Mouse (Mus musculus): ENCODE data around the gene 4930435E12Rik. TPM values are rescaled to one million over a fixed set of nuclear protein-coding genes. Genes with fewer than 3 reads are reported as not detected.

Gene 4930435E12Rik
- polyA plus RNA-seq, 1 experiment = not detected

DNA sequence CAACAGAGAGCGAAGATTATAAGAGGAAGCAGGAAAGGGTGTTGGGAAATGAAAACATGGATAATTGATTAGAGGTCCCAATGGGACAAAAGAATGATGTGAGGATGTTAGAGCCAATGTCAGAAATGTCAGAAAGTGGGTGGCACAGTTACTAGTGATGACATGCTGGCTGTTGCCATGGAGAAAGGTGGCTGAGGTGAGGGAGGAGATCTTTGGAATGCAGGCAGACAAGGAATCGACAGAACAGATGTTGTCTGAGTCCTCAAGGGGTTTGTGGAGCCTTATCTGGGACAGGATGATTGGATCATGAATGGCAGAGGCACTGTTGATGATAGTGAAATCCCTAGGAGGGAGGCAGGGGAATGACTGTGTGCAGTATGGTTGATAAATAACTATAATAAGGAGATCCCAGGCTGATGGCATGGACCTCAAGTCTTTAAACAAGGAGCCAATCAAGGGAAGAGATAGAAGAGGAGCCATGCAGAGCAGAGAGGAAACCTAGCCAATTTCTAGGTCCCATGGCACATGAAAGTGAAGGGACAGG is 46.0 kb downstream of the 4930435E12Rik start:
- Histone ChIP-seq H3K4me3 (ENCODE audit: insufficient read depth, low read depth, low read length) (no peak overlapping the region), H3K27me3 (replicated peaks; ENCODE audit: control insufficient read depth, insufficient read depth, low read length) (no peaks in the 10 kb centered on the region), H3K36me3 (ENCODE audit: control insufficient read depth, insufficient read depth, low read length) (no peaks in the 10 kb centered on the region), H3K27ac (ENCODE audit: insufficient read depth, low read depth, low read length) (no peak overlapping the region), H3K4me1 (ENCODE audit: control insufficient read depth, insufficient read depth, low read length) (no peaks in the 10 kb centered on the region)
- WGBS = 51% methylated on average over 2 of the region's 2 CpGs
- DNase-seq = no peak
- no peak for TF ChIP-seq POLR2A (IDR thresholded peaks at IDR 0.05; ENCODE audit: low read depth, low read length)
- no peak for TF ChIP-seq CTCF (conservative IDR thresholded peaks at IDR 0.05; ENCODE audit: insufficient read depth, insufficient read length, low read depth, low read length)

DNA sequence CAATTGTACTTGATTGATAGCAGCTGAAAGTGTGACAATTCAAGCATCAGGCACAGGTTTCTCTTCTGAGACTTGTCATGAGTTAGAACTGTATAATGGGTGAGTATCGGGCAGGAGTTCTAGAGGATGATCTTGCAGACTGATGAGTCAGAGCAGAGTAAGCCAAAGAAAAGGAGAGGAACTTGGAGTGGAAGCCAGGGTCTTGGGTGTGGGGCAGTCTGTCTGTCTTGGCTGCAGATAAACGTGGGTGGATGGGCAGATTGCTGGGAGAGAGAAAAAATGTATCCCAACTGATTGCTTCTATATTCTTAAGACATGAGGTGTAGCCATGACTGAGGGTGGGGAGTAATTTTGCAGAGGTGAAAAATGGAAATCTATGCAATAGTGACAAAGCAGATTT is 46.6 kb downstream of the 4930435E12Rik start:
- no peaks in the 10 kb centered on the region for H3K4me1 ChIP-seq (ENCODE audit: control insufficient read depth, insufficient read depth, low read length)
- DNase-seq = no peak
- H3K27ac ChIP-seq (ENCODE audit: insufficient read depth, low read depth, low read length) = no peak overlapping the region
- no peaks in the 10 kb centered on the region for H3K27me3 ChIP-seq (replicated peaks; ENCODE audit: control insufficient read depth, insufficient read depth, low read length)
- WGBS = 68% methylated on average over 2 of the region's 2 CpGs
- H3K4me3 ChIP-seq (ENCODE audit: insufficient read depth, low read depth, low read length) = no peak overlapping the region
- no peaks in the 10 kb centered on the region for H3K36me3 ChIP-seq (ENCODE audit: control insufficient read depth, insufficient read depth, low read length)
- TF ChIP-seq POLR2A (IDR thresholded peaks at IDR 0.05; ENCODE audit: low read depth, low read length) (no peak), CTCF (conservative IDR thresholded peaks at IDR 0.05; ENCODE audit: insufficient read depth, insufficient read length, low read depth, low read length) (no peak)

DNA sequence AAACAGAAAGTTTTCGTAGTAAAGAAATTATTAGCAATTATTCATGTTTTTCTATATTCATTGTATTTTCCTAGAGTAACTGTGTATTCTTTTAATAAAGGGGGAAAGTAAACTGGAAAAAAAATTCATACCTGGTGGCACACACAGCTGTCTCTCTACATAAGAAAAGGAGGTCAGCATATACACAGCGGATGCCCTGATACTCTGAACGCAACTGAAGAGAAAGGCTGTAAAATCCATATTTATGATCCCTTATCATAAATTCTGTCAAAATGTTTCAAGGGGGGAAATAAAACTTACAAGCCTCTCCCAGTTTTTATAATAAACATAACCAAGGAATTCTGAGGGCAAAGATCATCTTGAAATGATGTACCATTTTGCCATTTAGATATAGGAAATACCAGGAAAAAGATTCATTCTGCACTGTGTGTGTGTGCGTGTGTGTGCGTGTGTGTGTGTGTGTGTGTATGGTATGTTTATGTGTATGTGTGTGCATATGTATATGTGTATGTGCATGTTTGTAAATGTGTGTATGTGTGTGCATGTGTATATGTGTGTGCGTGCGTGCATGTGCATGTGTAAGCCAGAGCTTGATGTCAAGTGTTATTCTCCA is 47.5 kb downstream of the 4930435E12Rik start:
- no peaks in the 10 kb centered on the region for H3K4me1 ChIP-seq (ENCODE audit: control insufficient read depth, insufficient read depth, low read length)
- DNase-seq = no peak
- H3K27me3 ChIP-seq (replicated peaks; ENCODE audit: control insufficient read depth, insufficient read depth, low read length) = no peaks in the 10 kb centered on the region
- WGBS = 88% methylated on average over 7 of the region's 7 CpGs
- no peak overlapping the region for H3K27ac ChIP-seq (ENCODE audit: insufficient read depth, low read depth, low read length)
- TF ChIP-seq POLR2A (IDR thresholded peaks at IDR 0.05; ENCODE audit: low read depth, low read length) = no peak
- TF ChIP-seq CTCF (conservative IDR thresholded peaks at IDR 0.05; ENCODE audit: insufficient read depth, insufficient read length, low read depth, low read length) = no peak
- no peaks in the 10 kb centered on the region for H3K36me3 ChIP-seq (ENCODE audit: control insufficient read depth, insufficient read depth, low read length)
- H3K4me3 ChIP-seq (ENCODE audit: insufficient read depth, low read depth, low read length) = no peak overlapping the region

DNA sequence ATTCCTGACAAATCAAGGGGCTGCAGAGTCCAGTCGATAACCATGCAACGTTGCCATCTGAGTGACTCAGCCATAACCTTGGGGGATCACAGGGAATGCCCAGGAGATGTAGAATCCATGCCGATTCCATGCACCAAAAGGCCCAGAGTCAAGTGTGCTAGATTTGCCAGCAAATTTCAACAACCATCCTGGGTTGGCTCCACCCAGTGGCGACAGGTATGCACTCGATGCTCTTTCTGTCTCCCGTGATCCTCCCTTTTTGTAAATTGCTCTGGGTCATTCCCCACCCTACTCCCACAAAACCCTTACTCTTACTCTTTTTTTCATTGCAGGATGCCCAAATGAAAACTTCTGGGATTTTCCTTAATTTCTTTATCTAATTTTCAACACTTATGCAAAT is 52.2 kb downstream of the 4930435E12Rik start:
- DNase-seq = no peak
- Histone ChIP-seq H3K4me3 (ENCODE audit: insufficient read depth, low read depth, low read length) (no peak overlapping the region), H3K4me1 (ENCODE audit: control insufficient read depth, insufficient read depth, low read length) (no peaks in the 10 kb centered on the region), H3K27me3 (replicated peaks; ENCODE audit: control insufficient read depth, insufficient read depth, low read length) (no peaks in the 10 kb centered on the region), H3K27ac (ENCODE audit: insufficient read depth, low read depth, low read length) (no peak overlapping the region), H3K36me3 (ENCODE audit: control insufficient read depth, insufficient read depth, low read length) (no peaks in the 10 kb centered on the region)
- 55% methylated on average over 6 of the region's 6 CpGs for WGBS
- peak; percentile 34; the same call in 1 of the 2 replicates for TF ChIP-seq CTCF (conservative IDR thresholded peaks at IDR 0.05; ENCODE audit: insufficient read depth, insufficient read length, low read depth, low read length)
- TF ChIP-seq POLR2A (IDR thresholded peaks at IDR 0.05; ENCODE audit: low read depth, low read length) = no peak

DNA sequence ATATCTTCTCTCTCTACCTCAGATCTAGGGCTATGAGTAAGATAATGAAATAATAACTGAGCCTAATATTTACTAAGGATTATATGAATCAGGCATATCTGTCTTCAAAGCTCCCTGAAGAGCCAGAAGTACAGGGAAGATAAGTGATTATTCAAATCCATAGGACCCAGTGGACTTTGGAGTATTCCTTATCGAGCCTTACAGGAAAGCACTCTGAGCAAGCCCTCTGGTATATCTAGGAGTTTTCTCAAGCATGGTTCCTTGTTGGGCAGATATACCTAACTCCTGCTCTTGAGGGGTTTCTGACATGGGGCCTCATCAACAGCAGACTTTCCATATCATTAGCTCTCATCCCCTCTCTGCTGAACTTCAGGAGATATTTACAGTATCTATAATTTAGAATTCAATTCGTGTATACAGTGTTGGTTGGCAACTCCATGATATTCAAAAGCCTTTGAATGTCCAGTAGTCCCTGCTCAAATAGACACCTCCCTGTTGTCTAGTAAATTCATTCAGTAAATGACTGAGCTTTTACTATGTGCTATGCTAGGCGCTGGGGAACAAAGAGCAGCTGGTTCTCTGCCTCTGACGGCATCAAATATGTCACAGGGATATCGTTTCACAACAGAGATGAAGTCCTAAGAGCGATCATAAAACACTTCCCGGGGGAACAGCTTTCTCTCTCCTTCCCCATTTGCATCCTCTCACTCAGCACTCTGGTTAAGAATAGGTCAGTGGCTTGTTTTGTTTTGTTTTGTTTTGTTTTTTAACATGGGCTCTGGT is 53.4 kb downstream of the 4930435E12Rik start:
- 45% methylated on average over 7 of the region's 7 CpGs for WGBS
- no peaks in the 10 kb centered on the region for H3K4me1 ChIP-seq (ENCODE audit: control insufficient read depth, insufficient read depth, low read length)
- DNase-seq = no peak
- no peaks in the 10 kb centered on the region for H3K27me3 ChIP-seq (replicated peaks; ENCODE audit: control insufficient read depth, insufficient read depth, low read length)
- H3K4me3 ChIP-seq (ENCODE audit: insufficient read depth, low read depth, low read length) = no peak overlapping the region
- TF ChIP-seq POLR2A (IDR thresholded peaks at IDR 0.05; ENCODE audit: low read depth, low read length) (no peak), CTCF (conservative IDR thresholded peaks at IDR 0.05; ENCODE audit: insufficient read depth, insufficient read length, low read depth, low read length) (no peak)
- H3K27ac ChIP-seq (ENCODE audit: insufficient read depth, low read depth, low read length) = no peak overlapping the region
- no peaks in the 10 kb centered on the region for H3K36me3 ChIP-seq (ENCODE audit: control insufficient read depth, insufficient read depth, low read length)

DNA sequence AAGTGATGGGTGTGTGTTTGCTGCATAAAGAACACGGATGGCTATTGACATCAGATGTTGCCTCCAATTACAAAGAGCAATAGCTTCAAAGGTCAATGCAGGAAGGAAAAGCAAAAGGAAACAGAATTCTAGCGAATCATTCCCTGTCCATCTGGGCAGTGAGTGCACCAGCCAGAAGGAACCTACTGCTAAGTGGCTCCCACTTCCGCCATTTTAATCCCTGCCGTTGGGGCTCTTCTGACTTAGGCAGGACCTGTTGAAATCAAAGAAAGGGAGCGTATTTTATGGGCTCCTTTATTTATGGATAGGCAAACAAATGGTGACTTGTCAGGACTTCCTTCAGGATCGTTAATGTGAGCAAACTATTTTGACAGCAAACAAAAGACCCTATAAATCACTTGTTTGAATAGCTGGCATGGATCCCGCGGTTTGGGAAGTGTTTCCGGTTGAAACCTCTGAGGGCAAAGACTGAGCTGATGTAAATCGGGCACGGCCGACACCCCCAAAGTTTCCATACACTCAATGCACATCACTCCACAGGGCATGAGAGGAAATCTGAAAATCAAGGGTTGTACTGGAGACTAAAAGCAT is 55.5 kb downstream of the 4930435E12Rik start:
- no peak overlapping the region for H3K27ac ChIP-seq (ENCODE audit: insufficient read depth, low read depth, low read length)
- no peaks in the 10 kb centered on the region for H3K4me1 ChIP-seq (ENCODE audit: control insufficient read depth, insufficient read depth, low read length)
- 11% methylated on average over 12 of the region's 12 CpGs for WGBS
- TF ChIP-seq CTCF (conservative IDR thresholded peaks at IDR 0.05; ENCODE audit: insufficient read depth, insufficient read length, low read depth, low read length) = no peak
- no peak for TF ChIP-seq POLR2A (IDR thresholded peaks at IDR 0.05; ENCODE audit: low read depth, low read length)
- peak; percentile 30 for DNase-seq
- no peaks in the 10 kb centered on the region for H3K36me3 ChIP-seq (ENCODE audit: control insufficient read depth, insufficient read depth, low read length)
- H3K4me3 ChIP-seq (ENCODE audit: insufficient read depth, low read depth, low read length) = no peak overlapping the region
- no peaks in the 10 kb centered on the region for H3K27me3 ChIP-seq (replicated peaks; ENCODE audit: control insufficient read depth, insufficient read depth, low read length)

DNA sequence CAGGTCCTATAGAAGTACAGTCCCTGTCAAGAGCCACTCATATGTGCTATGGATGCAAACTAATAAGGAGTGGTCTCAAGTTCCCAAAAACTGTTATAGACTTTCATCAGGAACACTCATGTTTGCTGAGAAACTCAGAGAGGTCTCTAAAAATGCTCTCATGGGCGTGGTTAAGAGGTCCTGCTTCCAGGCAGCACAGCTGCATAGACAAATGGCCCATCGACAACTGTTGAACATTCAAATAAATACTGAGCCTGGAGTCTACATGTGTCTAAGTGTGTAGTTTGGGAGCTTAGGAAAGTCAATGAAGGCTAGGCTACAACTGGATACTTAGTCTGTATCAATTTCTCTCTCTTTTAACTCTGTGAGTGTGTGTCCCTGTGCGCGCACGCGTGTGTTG is 57.4 kb downstream of the 4930435E12Rik start:
- 95% methylated on average over 6 of the region's 6 CpGs for WGBS
- Histone ChIP-seq H3K4me1 (ENCODE audit: control insufficient read depth, insufficient read depth, low read length) (no peaks in the 10 kb centered on the region), H3K36me3 (ENCODE audit: control insufficient read depth, insufficient read depth, low read length) (no peaks in the 10 kb centered on the region), H3K27me3 (replicated peaks; ENCODE audit: control insufficient read depth, insufficient read depth, low read length) (no peaks in the 10 kb centered on the region), H3K27ac (ENCODE audit: insufficient read depth, low read depth, low read length) (no peak overlapping the region), H3K4me3 (ENCODE audit: insufficient read depth, low read depth, low read length) (no peak overlapping the region)
- no peak for TF ChIP-seq CTCF (conservative IDR thresholded peaks at IDR 0.05; ENCODE audit: insufficient read depth, insufficient read length, low read depth, low read length)
- TF ChIP-seq POLR2A (IDR thresholded peaks at IDR 0.05; ENCODE audit: low read depth, low read length) = no peak
- no peak for DNase-seq

All from kidney, adult 2 months (tissue).